Mouse (Mus musculus) heart, embryonic 12.5 days (tissue): ENCODE data around the gene Gm10490. TPM values are rescaled to one million over a fixed set of nuclear protein-coding genes. Genes with fewer than 3 reads are reported as not detected.
"Not testable (repeated sequence)": the region's sequence is repeated elsewhere in the genome, so short reads cannot be mapped to it uniquely, and the experiment has no call there.

ENCODE experiments used
- ATAC-seq: fragments of 200-750 bp; cut with Nextera tagmentation; 2 replicates; pipeline ENCODE4 v1.8.0; 2017; ENCODE audit warnings: moderate TSS enrichment, moderate library complexity; ENCODE audit not compliant: insufficient number of reproducible peaks, low FRiP score
- H3K27ac ChIP-seq: fragments of 300-500 bp; sonication (generic); 2 replicates; pipeline ENCODE4 v1.5.1; 2016; ENCODE audit warnings: mild to moderate bottlenecking, moderate library complexity; ENCODE audit not compliant: poor library complexity, severe bottlenecking
- H3K27me3 ChIP-seq: fragments of 300-500 bp; sonication (generic); replicated peaks from 2 replicates; pipeline ENCODE4 v1.6.1; 2016; ENCODE audit warnings: mild to moderate bottlenecking, moderate library complexity
- H3K36me3 ChIP-seq: fragments of 300-500 bp; sonication (generic); 2 replicates; pipeline ENCODE4 v1.6.1; 2016; ENCODE audit warnings: mild to moderate bottlenecking, moderate library complexity
- H3K4me1 ChIP-seq: fragments of 300-500 bp; sonication (generic); replicated peaks from 2 replicates; pipeline ENCODE4 v1.6.1; 2016; ENCODE audit warnings: mild to moderate bottlenecking
- H3K4me2 ChIP-seq: fragments of 300-500 bp; sonication (generic); 2 replicates; pipeline ENCODE4 v1.6.1; 2016; ENCODE audit warnings: mild to moderate bottlenecking, moderate library complexity
- H3K4me3 ChIP-seq: fragments of 300-500 bp; sonication (generic); 2 replicates; pipeline ENCODE4 v1.5.1; 2016; ENCODE audit warnings: mild to moderate bottlenecking
- H3K9ac ChIP-seq: fragments of 300-500 bp; sonication (generic); 2 replicates; pipeline ENCODE4 v1.6.1; 2016; ENCODE audit warnings: mild to moderate bottlenecking, moderate library complexity
- H3K9me3 ChIP-seq: fragments of 300-500 bp; sonication (generic); replicated peaks from 2 replicates; pipeline ENCODE4 v1.6.1; 2016; ENCODE audit warnings: mild to moderate bottlenecking, moderate library complexity
- WGBS: fragments of 180-500 bp; shearing (Covaris S2); methylation state at CpG from one replicate; pipeline ENCODE4 v1.1.7; 2016; 5-methylcytosine and 5-hydroxymethylcytosine counted together
- polyA plus RNA-seq: library from polyadenylated mRNA; unstranded; fragments of >200 nt; fragmentation: Nextera tagmentation; extraction: Ambion mirVana; gene quantifications from 2 replicates; pipeline ENCODE4 v1.2.1, GENCODE M21; 2016

Gm10490 gene
- polyA plus RNA-seq, 1 experiment from 2014 or later, result not detected

GRCm38 (mm10) chrX:7883841-7884567 is 25.3 kb upstream of the Gm10490 start, which contains the start of gene Slc35a2:
Gene Slc35a2 (plus strand): TSS chrX:7884028.
- H3K36me3 ChIP-seq, result 0 out of 2 replicates have a peak, but pooled peaks cover 10% of the 10 kb centered on the region
- WGBS, result 7% methylated on average over 49 of the region's 49 CpGs
- H3K9me3 ChIP-seq, result no peaks in the 10 kb centered on the region
- H3K27ac ChIP-seq, result peak within 1 kb of the TSS; percentile 88
- peak within 1 kb of the TSS; percentile 68 for H3K4me3 ChIP-seq
- no peaks in the 10 kb centered on the region for H3K27me3 ChIP-seq
- ATAC-seq, result peak; percentile 92
- H3K9ac ChIP-seq, result peak within 1 kb of the TSS; percentile 61
- H3K4me2 ChIP-seq, result peak within 1 kb of the TSS; percentile 73
- peaks cover 4% of the 10 kb centered on the region; the same call in 1 of the 2 replicates for H3K4me1 ChIP-seq

GRCm38 (mm10) chrX:7898211-7898610 is 11.1 kb upstream of the Gm10490 start:
- ATAC-seq, result no peak
- Histone ChIP-seq H3K27me3 (no peaks in the 10 kb centered on the region), H3K27ac (no peak overlapping the region), H3K4me3 (peak overlapping the region; percentile 70), H3K9me3 (no peaks in the 10 kb centered on the region), H3K4me2 (peak overlapping the region; percentile 75), H3K36me3 (peaks cover 25% of the 10 kb centered on the region), H3K9ac (peak overlapping the region; percentile 68), H3K4me1 (peaks cover 5% of the 10 kb centered on the region; the same call in 1 of the 2 replicates)
- WGBS, result 30% methylated on average over 13 of the region's 13 CpGs

GRCm38 (mm10) chrX:7898880-7899874 is 10.2 kb upstream of the Gm10490 start, which contains the start of the genes Pqbp1 and Timm17b:
Gene Pqbp1 (minus strand): TSS chrX:7899269.
Gene Timm17b (plus strand): TSS chrX:7899357.
- Histone ChIP-seq H3K27ac (peak within 1 kb of the TSS; percentile 86), H3K9me3 (no peaks in the 10 kb centered on the region), H3K4me3 (peak within 1 kb of the TSS; percentile 70), H3K27me3 (no peaks in the 10 kb centered on the region), H3K36me3 (peaks cover 26% of the 10 kb centered on the region), H3K9ac (peak within 1 kb of the TSS; percentile 68), H3K4me2 (peak within 1 kb of the TSS; percentile 75), H3K4me1 (peaks cover 5% of the 10 kb centered on the region; the same call in 1 of the 2 replicates)
- peak; percentile 99 for ATAC-seq
- WGBS, result 9% methylated on average over 58 of the region's 62 CpGs

- H3K4me1 ChIP-seq, result no peaks in the 10 kb centered on the region
- H3K9me3 ChIP-seq, result no peaks in the 10 kb centered on the region
- ATAC-seq, result no peak
- H3K4me3 ChIP-seq, result no peak overlapping the region
- H3K36me3 ChIP-seq, result peaks cover 21% of the 10 kb centered on the region
- H3K9ac ChIP-seq, result no peak overlapping the region
- H3K27ac ChIP-seq, result no peak overlapping the region
- no peaks in the 10 kb centered on the region for H3K27me3 ChIP-seq
- no peak overlapping the region for H3K4me2 ChIP-seq
- WGBS, result 87% methylated on average over 5 of the region's 5 CpGs
These were observed 4.9 kb upstream of the Gm10490 start for GRCm38 (mm10) chrX:7904441-7904840.

GRCm38 (mm10) chrX:7907735-7908134 is 1.6 kb upstream of the Gm10490 start, which contains the start of gene Gm10491:
Gene Gm10491 (minus strand): TSS chrX:7907835.
- ATAC-seq, result no peak
- 82% methylated on average over 5 of the region's 5 CpGs for WGBS
- H3K4me3 ChIP-seq, result no peak within 1 kb of the TSS

GRCm38 (mm10) chrX:7910473-7910872 is 1.1 kb downstream of the Gm10490 start:
- Histone ChIP-seq H3K9ac (no peak overlapping the region), H3K27ac (no peak overlapping the region), H3K4me2 (no peak overlapping the region), H3K27me3 (no peaks in the 10 kb centered on the region), H3K4me1 (no peaks in the 10 kb centered on the region), H3K36me3 (peaks cover 13% of the 10 kb centered on the region), H3K4me3 (no peak overlapping the region), H3K9me3 (no peaks in the 10 kb centered on the region)
- 61% methylated on average over 6 of the region's 6 CpGs for WGBS
- ATAC-seq, result no peak

More at GRCm38 (mm10) chrX:7907735-7908134, 1.6 kb upstream of the Gm10490 start, which contains the start of gene Gm10491:
- Histone ChIP-seq H3K4me1 (no peaks in the 10 kb centered on the region), H3K27me3 (no peaks in the 10 kb centered on the region), H3K36me3 (peaks cover 21% of the 10 kb centered on the region), H3K27ac (no peak within 1 kb of the TSS), H3K9ac (no peak within 1 kb of the TSS), H3K4me2 (no peak within 1 kb of the TSS), H3K9me3 (no peaks in the 10 kb centered on the region)

GRCm38 (mm10) chrX:7915669-7916068 is 6.3 kb downstream of the Gm10490 start:
- not testable (repeated sequence) for H3K36me3 ChIP-seq, H3K9me3 ChIP-seq, H3K4me3 ChIP-seq, ATAC-seq, H3K27ac ChIP-seq, H3K4me1 ChIP-seq, H3K4me2 ChIP-seq, H3K9ac ChIP-seq
- peaks cover 25% of the 10 kb centered on the region for H3K27me3 ChIP-seq
- 21% methylated on average over 3 of the region's 3 CpGs for WGBS

GRCm38 (mm10) chrX:7917960-7918359 is 8.6 kb downstream of the Gm10490 start:
- H3K4me2 ChIP-seq, H3K9ac ChIP-seq, H3K4me3 ChIP-seq, ATAC-seq, H3K9me3 ChIP-seq, H3K36me3 ChIP-seq, H3K27ac ChIP-seq: not testable (repeated sequence)
- 61% methylated on average over 6 of the region's 6 CpGs for WGBS
- Histone ChIP-seq H3K4me1 (peaks cover 13% of the 10 kb centered on the region; the same call in 1 of the 2 replicates), H3K27me3 (peaks cover 47% of the 10 kb centered on the region)

- Histone ChIP-seq H3K36me3 (no peaks in the 10 kb centered on the region), H3K4me2 (peak within 1 kb of the TSS; percentile 59), H3K27ac (no peak within 1 kb of the TSS), H3K4me1 (peaks cover 13% of the 10 kb centered on the region; the same call in 1 of the 2 replicates), H3K27me3 (peaks cover 62% of the 10 kb centered on the region), H3K4me3 (peak within 1 kb of the TSS; percentile 27), H3K9ac (no peak within 1 kb of the TSS), H3K9me3 (peaks cover 3% of the 10 kb centered on the region; the same call in 1 of the 2 replicates)
- ATAC-seq, result no peak
- WGBS, result 6% methylated on average over 38 of the region's 40 CpGs
These were observed 10.4 kb downstream of the Gm10490 start, which contains the start of gene Pcsk1n for GRCm38 (mm10) chrX:7919601-7920383. Gene Pcsk1n (plus strand): TSS chrX:7919822.

GRCm38 (mm10) chrX:7922032-7922431 is 12.7 kb downstream of the Gm10490 start:
- H3K4me3 ChIP-seq, result peak overlapping the region; percentile 37
- H3K9ac ChIP-seq, result no peak overlapping the region
- 10% methylated on average over 40 of the region's 48 CpGs for WGBS
- H3K9me3 ChIP-seq, result 0 out of 2 replicates have a peak, but pooled peaks cover 3% of the 10 kb centered on the region
- ATAC-seq, result no peak
- no peaks in the 10 kb centered on the region for H3K36me3 ChIP-seq
- peaks cover 80% of the 10 kb centered on the region for H3K27me3 ChIP-seq
- H3K27ac ChIP-seq, result no peak overlapping the region
- peak overlapping the region; percentile 62 for H3K4me2 ChIP-seq
- H3K4me1 ChIP-seq, result peaks cover 13% of the 10 kb centered on the region; the same call in 1 of the 2 replicates
